Mouse (Mus musculus) adrenal gland, adult 8-10 months (tissue): ENCODE results near the gene Gm21915. TPM values are rescaled to one million over a fixed set of nuclear protein-coding genes. Genes with fewer than 3 reads are reported as not detected.

ENCODE experiments used
- DNase-seq: peaks from one replicate; pipeline ENCODE4 v3.0.0; 2022
- total RNA-seq, 4 experiments: library from RNA; stranded (reverse); gene quantifications; 2 replicates each; pipeline ENCODE4 v1.2.4; 2022

Gene Gm21915
- not detected for total RNA-seq

GRCm38 (mm10) chr9:40670313-40670712 is at the start of gene Gm21915:
Gm21915 (plus strand) TSS chr9:40670613.
- no peak for DNase-seq

- DNase-seq, result no peak
Observed at GRCm38 (mm10) chr9:40622265-40622664, 48.1 kb upstream of the Gm21915 start.

DNA sequence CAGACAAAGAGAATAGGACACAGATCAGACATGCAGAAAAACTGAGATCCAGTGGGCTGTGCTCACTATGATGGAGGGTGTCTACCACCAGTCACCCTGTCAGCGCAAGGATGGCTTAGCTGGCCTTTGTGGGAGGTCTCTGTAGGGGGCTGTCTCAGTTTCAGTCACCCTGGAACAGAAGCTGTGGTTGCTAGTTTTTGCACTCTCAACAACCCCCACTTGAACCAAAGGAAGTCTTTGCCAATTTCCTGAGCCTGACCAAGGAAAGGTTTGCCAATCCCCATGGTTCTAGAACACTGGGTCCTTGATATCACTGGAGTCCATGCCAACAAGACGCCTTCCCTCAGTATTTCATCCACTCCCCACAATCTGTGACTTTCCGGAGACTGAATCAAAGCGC is 47.6 kb upstream of the Gm21915 start:
- DNase-seq, result no peak

DNA sequence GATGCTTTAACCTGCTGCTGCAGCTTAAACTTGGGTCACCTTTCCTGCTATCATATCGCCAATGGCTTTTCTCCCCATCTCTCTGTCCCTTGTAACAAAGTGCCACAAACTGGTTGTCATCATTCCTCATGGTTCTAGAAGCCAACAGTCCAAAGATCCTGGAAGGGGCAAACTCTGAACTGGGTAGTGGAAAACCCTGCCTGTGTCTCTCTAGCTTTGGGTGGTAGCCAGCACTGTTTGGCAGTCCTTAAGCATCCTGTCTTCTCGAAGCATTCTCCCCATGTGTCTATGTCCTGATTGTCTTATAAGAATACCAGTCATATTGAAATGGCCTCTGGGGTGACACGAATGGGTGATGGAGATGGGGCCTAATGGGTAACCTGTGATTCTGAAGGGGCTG is 45.1 kb upstream of the Gm21915 start:
- DNase-seq, result no peak

DNA sequence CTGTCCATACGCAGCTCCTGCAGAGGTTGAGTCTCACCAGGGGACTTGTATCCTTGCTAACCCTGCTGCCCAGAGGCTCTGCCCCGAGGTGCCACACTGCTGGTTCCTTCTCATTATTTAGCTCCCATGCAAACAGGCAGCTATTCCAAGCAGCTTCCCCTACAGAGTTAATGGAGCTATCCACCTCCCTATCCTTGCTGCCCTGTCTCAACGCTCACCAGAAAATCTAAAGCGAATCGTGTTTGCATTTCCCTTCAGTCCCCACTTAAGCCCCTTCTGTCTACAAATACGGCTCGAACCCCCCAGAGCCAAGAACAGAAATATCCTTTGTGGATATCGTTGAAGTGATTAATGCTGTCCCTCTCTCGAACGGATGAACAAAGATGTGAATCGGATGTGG is 43.8 kb upstream of the Gm21915 start:
- DNase-seq, result no peak

DNA sequence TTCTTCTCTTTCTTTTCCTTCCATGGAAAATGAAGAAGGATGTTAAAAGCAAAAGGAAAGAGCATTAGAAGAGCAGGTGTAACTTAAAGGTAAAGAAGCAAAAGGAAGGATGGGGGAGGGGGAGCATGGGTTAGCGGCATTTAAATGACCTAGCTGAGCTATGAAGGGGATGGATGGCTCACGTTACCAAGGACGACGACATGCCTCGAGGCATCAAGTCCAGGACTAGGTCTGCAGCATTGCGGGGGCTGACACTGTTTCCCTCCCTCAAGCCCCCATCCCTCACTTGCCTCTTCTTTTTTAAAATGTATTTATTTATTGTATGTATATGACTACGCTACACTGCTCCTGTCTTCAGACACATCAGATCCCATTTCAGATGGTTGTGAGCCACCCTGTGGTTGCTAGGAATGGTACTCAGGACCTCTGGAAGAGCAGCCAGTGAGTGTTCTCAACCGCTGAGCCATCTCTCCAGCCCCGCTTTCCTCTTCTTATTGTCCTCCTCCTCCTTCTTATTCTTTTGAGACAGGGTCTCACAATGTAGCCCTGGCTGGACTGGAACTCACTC is 43.2 kb upstream of the Gm21915 start:
- DNase-seq, result no peak

GRCm38 (mm10) chr9:40628130-40629069 is 42.0 kb upstream of the Gm21915 start:
- peak; percentile 65 for DNase-seq

DNA sequence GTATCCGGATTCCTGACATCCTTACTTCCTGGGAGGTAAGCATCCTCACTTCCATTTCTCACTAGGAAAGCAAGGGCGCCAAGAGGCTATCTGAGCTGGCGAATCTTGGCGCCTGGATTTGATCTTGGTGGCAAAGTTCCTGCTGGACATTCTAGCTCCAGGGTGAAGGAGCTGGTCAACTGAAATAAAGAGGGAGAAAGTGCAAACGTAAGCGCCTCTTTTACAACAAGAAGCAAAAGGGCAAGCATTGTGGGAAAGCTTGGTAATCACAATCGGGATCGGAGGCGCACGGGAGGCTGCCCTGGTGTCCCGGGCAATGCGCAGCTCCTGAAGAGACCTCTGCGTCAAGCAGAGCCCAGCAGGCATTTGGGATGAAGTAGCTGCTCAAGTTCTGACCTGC is 41.0 kb upstream of the Gm21915 start:
- no peak for DNase-seq

- DNase-seq, result no peak
Observed at GRCm38 (mm10) chr9:40631101-40631500, 39.3 kb upstream of the Gm21915 start.

GRCm38 (mm10) chr9:40631505-40631904 is 38.9 kb upstream of the Gm21915 start:
- DNase-seq, result no peak

DNA sequence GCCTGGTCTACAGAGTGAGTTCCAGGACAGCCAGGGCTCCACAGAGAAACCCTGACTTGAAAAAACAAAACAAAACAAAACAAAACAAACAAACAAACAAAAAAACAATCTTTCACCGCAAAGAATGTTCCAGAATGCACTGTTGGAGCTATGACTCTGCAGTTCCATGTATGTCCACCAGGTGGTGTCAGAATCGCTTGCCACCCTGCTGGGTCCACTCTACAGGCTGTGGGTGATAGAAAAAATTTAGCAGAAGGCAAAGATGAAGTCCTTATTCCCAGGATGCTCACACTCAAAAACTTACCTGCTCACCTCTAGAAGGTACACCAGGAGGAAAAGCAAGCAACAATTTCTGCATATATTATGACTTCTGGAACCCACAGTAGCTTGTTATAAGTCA is 34.4 kb upstream of the Gm21915 start:
- DNase-seq, result peak; percentile 37

DNA sequence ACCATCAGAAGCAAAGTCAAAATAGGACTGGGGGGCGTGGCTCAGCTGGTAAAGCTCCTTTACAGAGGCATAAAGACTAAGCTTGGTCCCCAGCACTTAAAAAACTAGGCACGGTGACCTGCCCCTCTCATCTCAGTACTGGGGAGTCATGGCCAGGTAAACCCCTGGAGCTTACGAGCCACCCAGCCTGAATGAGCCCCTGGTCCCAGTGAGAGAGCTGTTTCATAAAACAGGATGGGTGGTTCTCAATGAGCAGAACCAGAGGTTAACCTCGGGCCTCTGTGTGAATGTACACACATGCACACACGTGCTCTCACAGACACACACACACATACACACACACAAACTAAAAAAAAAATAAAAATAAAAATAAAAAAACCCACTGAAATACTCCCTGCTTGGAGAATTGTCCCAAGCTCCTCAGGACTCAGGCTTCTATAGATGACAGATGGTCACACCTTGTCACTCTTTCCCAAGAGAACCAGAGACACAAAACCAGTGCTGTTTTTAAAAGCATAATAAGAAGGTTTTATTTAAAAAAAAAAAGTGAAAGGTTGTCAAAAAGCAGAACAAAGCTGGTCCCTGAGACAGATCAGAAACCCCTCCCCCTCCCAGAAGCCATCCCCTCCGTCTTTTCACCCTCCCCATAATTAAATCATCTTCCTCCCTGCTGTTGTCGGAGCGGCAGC is 32.6 kb upstream of the Gm21915 start:
- DNase-seq, result no peak

- peak; percentile 15 for DNase-seq
Observed at GRCm38 (mm10) chr9:40638394-40639049, 31.9 kb upstream of the Gm21915 start.

GRCm38 (mm10) chr9:40639536-40640187 is 30.8 kb upstream of the Gm21915 start:
- DNase-seq, result no peak

GRCm38 (mm10) chr9:40641318-40641717 is 29.1 kb upstream of the Gm21915 start:
- DNase-seq, result no peak

DNA sequence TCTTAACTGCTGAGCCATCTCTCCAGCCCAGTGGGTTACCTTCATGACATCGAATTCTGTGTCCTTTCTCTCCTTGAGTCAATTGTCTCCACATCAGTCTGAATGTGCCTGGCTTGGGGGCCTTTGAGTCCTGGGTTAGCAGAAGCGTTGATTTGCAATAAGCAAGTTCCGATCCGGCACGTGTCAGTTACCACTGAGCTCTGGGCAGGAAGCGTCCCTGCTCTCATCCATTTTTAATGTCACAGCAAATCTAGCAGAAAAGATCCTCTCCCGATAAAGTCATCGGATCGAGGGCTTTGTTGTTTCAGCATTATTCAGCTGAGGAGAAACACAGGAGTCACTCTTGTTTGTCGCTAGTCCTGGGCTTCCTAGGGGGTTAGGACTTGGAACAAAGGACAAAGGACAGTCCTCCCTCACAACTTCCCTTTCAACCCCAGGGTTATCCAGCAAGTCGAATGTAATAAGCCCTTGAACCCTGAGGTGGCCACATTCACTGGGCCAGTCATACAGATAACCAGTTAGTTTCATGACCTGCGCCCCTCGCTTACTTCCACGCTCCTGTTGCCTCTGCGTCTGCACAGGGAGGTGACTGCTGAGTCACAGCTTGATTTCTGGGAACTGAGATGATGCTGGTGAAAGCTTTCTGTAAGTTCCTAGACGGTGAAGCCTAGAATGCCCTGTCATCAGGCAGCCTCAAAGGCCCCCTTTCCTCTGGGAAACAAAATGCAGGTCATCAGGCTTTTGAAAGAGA is 27.8 kb upstream of the Gm21915 start:
- no peak for DNase-seq

DNA sequence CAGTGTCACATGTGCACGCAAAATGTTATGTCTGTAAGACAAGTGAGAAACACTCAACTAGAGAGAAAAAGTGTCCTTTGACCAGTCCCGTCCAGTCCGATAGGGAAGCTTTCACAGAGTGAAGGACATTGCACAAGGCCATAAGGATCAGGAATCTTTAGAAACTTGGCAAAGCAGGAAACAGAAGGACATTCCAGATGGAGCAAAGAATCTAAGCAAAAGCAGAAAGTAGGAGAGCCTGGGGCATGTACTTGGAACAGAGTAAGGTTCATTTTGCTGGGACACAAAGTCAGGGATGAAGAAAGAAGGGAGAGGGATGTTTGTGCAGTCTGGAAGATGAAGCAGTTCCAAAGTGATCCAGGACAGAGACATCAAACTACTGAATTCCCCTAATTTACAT is 21.0 kb upstream of the Gm21915 start:
- no peak for DNase-seq

DNA sequence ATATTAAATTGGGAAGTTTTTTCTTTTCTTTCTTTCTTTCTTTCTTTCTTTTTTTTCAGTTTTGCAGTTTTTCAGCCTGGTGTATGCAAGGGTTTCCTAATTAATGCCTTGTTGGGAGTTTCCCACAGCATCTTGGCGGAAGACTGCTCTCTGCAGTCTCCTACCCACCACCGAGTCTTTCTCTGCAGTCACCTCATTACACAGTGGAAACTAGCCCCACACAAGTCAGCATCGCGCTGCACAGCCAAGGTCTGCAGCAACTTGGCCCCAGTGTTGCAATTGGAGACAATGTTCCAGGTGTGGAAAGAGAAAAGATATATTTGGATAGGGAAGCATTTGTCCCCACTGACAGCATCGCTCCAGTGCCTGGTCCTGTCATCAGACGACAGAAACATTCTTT is 20.4 kb upstream of the Gm21915 start:
- no peak for DNase-seq

GRCm38 (mm10) chr9:40651239-40651859 is 19.1 kb upstream of the Gm21915 start:
- DNase-seq, result no peak

GRCm38 (mm10) chr9:40652757-40653156 is 17.7 kb upstream of the Gm21915 start:
- DNase-seq, result no peak

- DNase-seq, result no peak
Observed at GRCm38 (mm10) chr9:40666190-40666803, 4.1 kb upstream of the Gm21915 start.
